Mouse (Mus musculus) CH12.LX (cell line): ENCODE results near the gene Atg9b. TPM values are rescaled to one million over a fixed set of nuclear protein-coding genes. Genes with fewer than 3 reads are reported as not detected.

Experiments
- DNase-seq: peaks from one replicate; pipeline ENCODE4 v3.0.0-alpha.2; 2013; ENCODE audit errors: extremely low read depth
- H3K27ac ChIP-seq: 2 replicates; pipeline ENCODE4 v1.5.1; 2012; ENCODE audit warnings: low read depth, mild to moderate bottlenecking, control low read depth, moderate library complexity; ENCODE audit not compliant: insufficient read depth
- H3K27me3 ChIP-seq: replicated peaks from 2 replicates; pipeline ENCODE3; 2012; ENCODE audit warnings: inconsistent platforms
- H3K36me3 ChIP-seq, 2 experiments: replicated peaks in 1 of 2; 2 replicates each; pipeline versions ENCODE3 to v1.6.1; 2012; ENCODE audit warnings: inconsistent platforms in 1 of 2, low read length in 1 of 2, mild to moderate bottlenecking in 1 of 2, mixed read lengths in 1 of 2, moderate library complexity in 1 of 2; ENCODE audit not compliant: control insufficient read depth in 1 of 2, insufficient read depth in 1 of 2
- H3K4me1 ChIP-seq, 2 experiments: 2 replicates each; pipeline ENCODE4 v1.6.1; 2012; ENCODE audit warnings: inconsistent platforms in 1 of 2, moderate library complexity in 1 of 2; ENCODE audit not compliant: insufficient read depth in 2 of 2, control insufficient read depth in 1 of 2
- H3K4me2 ChIP-seq: 2 replicates; pipeline ENCODE4 v1.6.1; 2012; ENCODE audit warnings: low read depth, mild to moderate bottlenecking, control low read depth; ENCODE audit not compliant: poor library complexity, insufficient read depth, severe bottlenecking
- H3K4me3 ChIP-seq, 3 experiments: fragments of 150-350 bp in 1 of 3; sonication (generic) in 1 of 3; replicated peaks in 1 of 3; 2 replicates each; pipeline versions ENCODE3 to v1.5.1; 2011 to 2012; ENCODE audit warnings: low read depth in 2 of 3, low read length in 2 of 3, mild to moderate bottlenecking in 2 of 3, moderate library complexity in 2 of 3, control low read depth in 1 of 3, improper control_type of control experiment in 1 of 3, inconsistent platforms in 1 of 3, mixed read lengths in 1 of 3; ENCODE audit not compliant: poor library complexity in 1 of 3
- H3K79me2 ChIP-seq: replicated peaks from 2 replicates; pipeline ENCODE4 v1.6.1; 2012; ENCODE audit warnings: mild to moderate bottlenecking, moderate library complexity; ENCODE audit not compliant: control insufficient read depth, poor library complexity, insufficient read depth, severe bottlenecking; ENCODE audit errors: extremely low read depth
- H3K9ac ChIP-seq: 2 replicates; pipeline ENCODE4 v1.6.1; 2012; ENCODE audit warnings: low read depth, mild to moderate bottlenecking, control low read depth, moderate library complexity; ENCODE audit not compliant: insufficient read depth
- H3K9me3 ChIP-seq: replicated peaks from 2 replicates; pipeline ENCODE3; 2012; ENCODE audit warnings: low read length, inconsistent platforms, mixed read lengths
- CHD1 ChIP-seq: IDR thresholded peaks from 2 replicates; pipeline ENCODE4 v1.6.1; 2012; ENCODE audit warnings: low read depth, low read length, improper control_type of control experiment, inconsistent platforms
- CHD2 ChIP-seq: IDR thresholded peaks from 2 replicates; pipeline ENCODE4 v1.6.1; 2011; ENCODE audit warnings: low read length, improper control_type of control experiment
- CTCF ChIP-seq, 2 experiments: IDR thresholded peaks in 1 of 2; conservative IDR thresholded peaks in 1 of 2; 2 replicates each; pipeline ENCODE4 v1.5.1; 2011 to 2012; ENCODE audit warnings: low read depth in 2 of 2, low read length in 2 of 2, improper control_type of control experiment in 1 of 2, inconsistent platforms in 1 of 2, mild to moderate bottlenecking in 1 of 2, moderate library complexity in 1 of 2
- E2F4 ChIP-seq: IDR thresholded peaks from 2 replicates; pipeline ENCODE4 v1.6.1; 2011; ENCODE audit warnings: low read depth, low read length, improper control_type of control experiment; ENCODE audit not compliant: insufficient replicate concordance
- ELF1 ChIP-seq: IDR thresholded peaks from 2 replicates; pipeline ENCODE4 v1.6.1; 2014; ENCODE audit warnings: low read depth, mild to moderate bottlenecking, inconsistent platforms, low read length, improper control_type of control experiment
- EP300 ChIP-seq: IDR thresholded peaks from 2 replicates; pipeline ENCODE4 v1.6.1; 2011; ENCODE audit warnings: low read length, improper control_type of control experiment
- ETS1 ChIP-seq: conservative IDR thresholded peaks from 2 replicates; pipeline ENCODE4 v1.6.1; 2012; ENCODE audit warnings: low read depth, mild to moderate bottlenecking, inconsistent platforms, low read length, improper control_type of control experiment, moderate library complexity
- GABPA ChIP-seq: IDR thresholded peaks from 2 replicates; pipeline ENCODE4 v1.6.1; 2012; ENCODE audit warnings: low read depth, low read length, improper control_type of control experiment, inconsistent platforms; ENCODE audit not compliant: insufficient replicate concordance
- HCFC1 ChIP-seq: IDR thresholded peaks from 2 replicates; pipeline ENCODE4 v1.6.1; 2012; ENCODE audit warnings: low read depth, mild to moderate bottlenecking, inconsistent platforms, low read length, improper control_type of control experiment
- IRF4 ChIP-seq: IDR thresholded peaks from 2 replicates; pipeline ENCODE4 v1.6.1; 2014; ENCODE audit warnings: low read depth, mild to moderate bottlenecking, inconsistent platforms, low read length, improper control_type of control experiment
- JUND ChIP-seq: conservative IDR thresholded peaks from 2 replicates; pipeline ENCODE4 v1.6.1; 2011; ENCODE audit warnings: low read depth, low read length, improper control_type of control experiment
- KAT2A ChIP-seq: IDR thresholded peaks from 2 replicates; pipeline ENCODE4 v1.6.1; 2012; ENCODE audit warnings: low read length, improper control_type of control experiment, inconsistent platforms; ENCODE audit not compliant: insufficient replicate concordance
- MAFK ChIP-seq: IDR thresholded peaks from 2 replicates; pipeline ENCODE4 v1.6.1; 2011; ENCODE audit warnings: low read length, improper control_type of control experiment; ENCODE audit not compliant: insufficient replicate concordance
- MAX ChIP-seq: IDR thresholded peaks from 2 replicates; pipeline ENCODE4 v1.6.1; 2011; ENCODE audit warnings: low read length, improper control_type of control experiment
- MEF2A ChIP-seq: IDR thresholded peaks from 2 replicates; pipeline ENCODE4 v1.6.1; 2014; ENCODE audit warnings: low read depth, mild to moderate bottlenecking, inconsistent platforms, low read length, improper control_type of control experiment, borderline replicate concordance
- MXI1 ChIP-seq: IDR thresholded peaks from 2 replicates; pipeline ENCODE4 v1.6.1; 2011; ENCODE audit warnings: mild to moderate bottlenecking, low read depth, low read length, improper control_type of control experiment
- MYC ChIP-seq: IDR thresholded peaks from 2 replicates; pipeline ENCODE4 v1.6.1; 2011; ENCODE audit warnings: low read depth, mild to moderate bottlenecking, improper control_type of control experiment, low read length
- NELFE ChIP-seq: IDR thresholded peaks from 2 replicates; pipeline ENCODE4 v1.6.1; 2011; ENCODE audit warnings: low read depth, low read length, improper control_type of control experiment
- PAX5 ChIP-seq: IDR thresholded peaks from 2 replicates; pipeline ENCODE4 v1.6.1; 2012; ENCODE audit warnings: low read length, inconsistent platforms, mixed read lengths
- POLR2A ChIP-seq: IDR thresholded peaks from 2 replicates; pipeline ENCODE4 v1.6.1; 2011; ENCODE audit warnings: low read depth, mild to moderate bottlenecking, improper control_type of control experiment, low read length
- POLR2AphosphoS2 ChIP-seq: IDR thresholded peaks from 2 replicates; pipeline ENCODE4 v1.6.1; 2011; ENCODE audit warnings: low read depth, low read length, improper control_type of control experiment
- RAD21 ChIP-seq: IDR thresholded peaks from 2 replicates; pipeline ENCODE4 v1.6.1; 2011; ENCODE audit warnings: low read depth, mild to moderate bottlenecking, low read length, improper control_type of control experiment, moderate library complexity
- RCOR1 ChIP-seq: conservative IDR thresholded peaks from 2 replicates; pipeline ENCODE4 v1.6.1; 2012; ENCODE audit warnings: low read depth, mild to moderate bottlenecking, inconsistent platforms, low read length, improper control_type of control experiment
- SIN3A ChIP-seq: IDR thresholded peaks from 2 replicates; pipeline ENCODE4 v1.6.1; 2012; ENCODE audit warnings: low read length, improper control_type of control experiment, inconsistent platforms
- SMC3 ChIP-seq: IDR thresholded peaks from 2 replicates; pipeline ENCODE4 v1.6.1; 2011; ENCODE audit warnings: low read depth, low read length, improper control_type of control experiment
- TBP ChIP-seq: conservative IDR thresholded peaks from 2 replicates; pipeline ENCODE4 v1.6.1; 2011; ENCODE audit warnings: low read depth, low read length, improper control_type of control experiment
- TCF12 ChIP-seq: IDR thresholded peaks from 2 replicates; pipeline ENCODE4 v1.6.1; 2014; ENCODE audit warnings: low read depth, mild to moderate bottlenecking, inconsistent platforms, low read length, improper control_type of control experiment
- UBTF ChIP-seq: IDR thresholded peaks from 2 replicates; pipeline ENCODE4 v1.6.1; 2012; ENCODE audit warnings: low read depth, mild to moderate bottlenecking, inconsistent platforms, low read length, improper control_type of control experiment, moderate library complexity
- USF1 ChIP-seq: IDR thresholded peaks from 2 replicates; pipeline ENCODE4 v1.6.1; 2014; ENCODE audit warnings: low read depth, mild to moderate bottlenecking, inconsistent platforms, low read length, improper control_type of control experiment
- USF2 ChIP-seq: conservative IDR thresholded peaks from 2 replicates; pipeline ENCODE4 v1.6.1; 2011; ENCODE audit warnings: low read depth, low read length, improper control_type of control experiment
- ZC3H11A ChIP-seq: IDR thresholded peaks from 2 replicates; pipeline ENCODE4 v1.6.1; 2012; ENCODE audit warnings: low read depth, mild to moderate bottlenecking, inconsistent platforms, low read length, improper control_type of control experiment
- ZKSCAN1 ChIP-seq: IDR thresholded peaks from 2 replicates; pipeline ENCODE4 v1.6.1; 2012; ENCODE audit warnings: low read depth, inconsistent platforms, low read length, improper control_type of control experiment, borderline replicate concordance
- ZMIZ1 ChIP-seq: IDR thresholded peaks from 2 replicates; pipeline ENCODE4 v1.6.1; 2012; ENCODE audit warnings: low read depth, mild to moderate bottlenecking, inconsistent platforms, low read length, improper control_type of control experiment
- ZNF384 ChIP-seq: IDR thresholded peaks from 2 replicates; pipeline ENCODE4 v1.6.1; 2012; ENCODE audit warnings: low read depth, low read length, improper control_type of control experiment, inconsistent platforms
- dilution Hi-C: fragments of 300-500 bp; cut with MboI; formaldehyde crosslinking; loops from 2 replicates; pipeline ENCODE4 v1.14.3; 2020; ENCODE audit warnings: low sequenced_read_pairs; ENCODE audit not compliant: extremely low pct_unique_long_range_greater_than_20kb, extremely low pct_ligation_motif_present
- in situ Hi-C: fragments of 300-500 bp; cut with MboI; formaldehyde crosslinking; loops from 3 replicates; pipeline ENCODE4 v1.14.3; 2019; ENCODE audit warnings: low sequenced_read_pairs, low pct_ligation_motif_present, low pct_unique_long_range_greater_than_20kb, mixed read lengths
- polyA plus RNA-seq: library from polyadenylated mRNA; unstranded; fragments of >175 nt; gene quantifications from 2 replicates; pipeline ENCODE4 v1.2.1, GENCODE M21; 2012; ENCODE audit warnings: low read depth; ENCODE audit not compliant: insufficient read length
- total RNA-seq, 2 experiments: library from RNA; depleted of rRNA; stranded (reverse); fragments of 300-350 nt in 1 of 2; fragments of >200 nt in 1 of 2; gene quantifications; 2 replicates each; pipeline ENCODE4 v1.2.3; 2012 to 2014

The Atg9b gene
- total and polyA plus RNA-seq, 3 experiments: 0.68 to 1.3 (median 0.81) TPM

DNA sequence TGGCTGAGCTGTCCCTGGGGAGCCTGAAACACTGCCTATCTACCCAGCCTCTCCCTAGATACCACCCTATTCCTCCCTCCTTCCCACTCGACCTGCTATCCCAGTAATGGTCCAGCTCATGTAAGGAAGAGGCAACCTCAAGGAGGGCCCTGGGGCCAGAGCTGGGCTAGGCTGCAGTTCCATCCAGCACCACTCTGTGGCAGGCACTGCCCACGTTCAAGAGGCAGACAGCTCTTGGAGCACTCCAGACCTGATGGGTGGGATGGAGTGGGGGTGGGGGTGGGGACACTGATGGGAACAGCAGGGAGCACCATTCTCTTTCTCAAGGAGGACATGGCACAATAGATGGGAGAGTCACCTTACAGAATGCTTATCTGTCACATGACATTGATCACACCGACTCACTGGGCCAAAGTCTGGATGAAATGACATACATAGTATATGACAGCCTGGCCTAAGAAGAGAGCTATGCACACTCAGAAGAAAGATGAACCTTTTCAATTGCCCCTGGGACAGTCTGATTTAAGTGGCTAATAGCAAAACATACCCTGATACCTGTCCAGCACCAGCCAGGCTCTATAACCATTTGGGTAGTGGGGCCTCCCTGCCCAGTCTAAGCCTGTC lies 55.9 kb downstream of the Atg9b start:
- H3K27me3 ChIP-seq: peaks cover 87% of the 10 kb centered on the region
- DNase-seq: peak; percentile 18
- dilution Hi-C loops: no loop called here

DNA sequence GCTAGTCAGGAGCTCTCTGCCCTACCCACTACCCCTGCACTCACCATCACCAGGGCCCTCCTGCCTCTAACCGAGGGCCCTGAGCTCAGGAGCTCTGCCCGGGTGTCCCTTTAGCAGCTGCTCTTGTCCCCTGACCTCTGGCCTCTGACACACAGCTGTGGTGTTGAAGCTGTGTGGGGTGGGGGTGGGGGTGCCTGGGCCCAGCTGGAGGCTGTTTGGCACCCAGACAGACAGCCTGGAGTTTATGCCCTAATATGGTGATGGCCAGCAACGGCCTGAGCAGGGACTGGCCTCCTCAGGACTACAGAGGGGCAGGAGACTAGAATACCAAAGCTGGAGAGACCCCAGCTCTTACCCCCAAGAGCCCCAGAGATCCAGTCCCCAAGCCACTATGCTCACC lies 57.2 kb downstream of the Atg9b start:
- Histone ChIP-seq H3K36me3 (no peaks in the 10 kb centered on the region), H3K27me3 (peaks cover 88% of the 10 kb centered on the region), H3K4me3 (no peak overlapping the region), H3K9me3 (no peaks in the 10 kb centered on the region), H3K79me2 (no peaks in the 10 kb centered on the region), H3K27ac (no peak overlapping the region), H3K4me1 (0 out of 4 replicates have a peak, but pooled peaks cover 0 to 4% of the 10 kb centered on the region in 2 experiments), H3K9ac (no peak overlapping the region), H3K4me2 (no peak overlapping the region)
- in situ Hi-C loops (no loop called here), dilution Hi-C loops (no loop called here)
- no peak for DNase-seq
- TF ChIP-seq RAD21 (no peak), RCOR1 (no peak), IRF4 (no peak), TCF12 (no peak), POLR2A (no peak), KAT2A (no peak), ZNF384 (no peak), USF2 (no peak), POLR2AphosphoS2 (no peak), E2F4 (no peak)

More for the DNA sequence above, 55.9 kb downstream of the Atg9b start:
- TF ChIP-seq POLR2A (no peak), ZNF384 (no peak), RCOR1 (no peak), CHD2 (no peak), ZMIZ1 (no peak), SIN3A (no peak), ELF1 (no peak), SMC3 (peak; percentile 73), MAX (no peak), KAT2A (no peak), JUND (no peak), MAFK (no peak), IRF4 (no peak), MYC (no peak), RAD21 (peak; percentile 76), ETS1 (no peak), EP300 (no peak), TBP (no peak), MEF2A (no peak), HCFC1 (no peak), TCF12 (no peak), GABPA (no peak), USF1 (no peak), UBTF (no peak), PAX5 (no peak), MXI1 (no peak), CTCF (conservative IDR thresholded peaks at IDR 0.05 in 1 of 2, IDR thresholded peaks at IDR 0.05 in 1 of 2; ENCODE audit: low read depth in 2 of 2, low read length in 2 of 2) (peak; percentile 31 to 83; a peak in 3 of 4 replicates), CHD1 (no peak), ZKSCAN1 (no peak), ZC3H11A (peak; percentile 27; the same call in 1 of the 2 replicates), NELFE (no peak), USF2 (no peak)
- Histone ChIP-seq H3K4me1 (0 out of 4 replicates have a peak, but pooled peaks cover 0 to 4% of the 10 kb centered on the region in 2 experiments), H3K9ac (no peak overlapping the region), H3K4me2 (no peak overlapping the region), H3K36me3 (no peaks in the 10 kb centered on the region), H3K79me2 (no peaks in the 10 kb centered on the region), H3K27ac (no peak overlapping the region), H3K9me3 (no peaks in the 10 kb centered on the region), H3K4me3 (no peak overlapping the region)
- in situ Hi-C loops: no loop called here
